Mouse (Mus musculus): ENCODE data around the gene Extl1. TPM values are rescaled to one million over a fixed set of nuclear protein-coding genes. Genes with fewer than 3 reads are reported as not detected.
"Not testable (repeated sequence)": the region's sequence is repeated elsewhere in the genome, so short reads cannot be mapped to it uniquely, and the experiment has no call there.

Gene Extl1
- polyA plus RNA-seq (2014; fragmentation: Nextera tagmentation; extraction: Ambion mirVana) = 0.18 and 0.26 TPM in 2 replicates

DNA sequence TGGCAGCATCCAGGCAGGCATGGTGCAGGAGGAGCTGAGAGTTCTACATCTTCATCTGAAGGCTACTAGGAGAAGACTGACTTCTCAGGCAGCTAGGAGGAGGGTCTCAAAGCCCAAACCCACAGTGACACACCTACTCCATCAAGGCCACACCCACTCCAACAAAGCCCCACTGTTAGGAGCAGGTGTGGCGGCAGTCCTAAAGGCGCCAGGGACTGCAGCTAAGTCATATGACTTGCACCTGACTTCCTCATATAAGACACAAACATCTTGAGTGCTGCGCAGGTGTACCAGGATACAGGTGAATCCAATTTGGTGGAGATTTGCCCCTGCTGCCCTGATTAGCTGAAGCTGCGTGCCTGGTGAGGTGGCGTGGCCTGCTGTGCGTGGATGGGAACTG lies at the start of gene Extl1:
Gene Extl1, minus strand, starts transcription at position 101 of the 400 bp plus-strand sequence.
- H3K4me3 ChIP-seq (ENCODE audit: low read depth, low read length); H3K9me3 ChIP-seq (ENCODE audit: control insufficient read depth, low read length); H3K4me2 ChIP-seq (replicated peaks; ENCODE audit: low read depth, low read length); ATAC-seq (ENCODE audit: low FRiP score); H3K36me3 ChIP-seq (ENCODE audit: control insufficient read depth, insufficient read depth, low read length); DNase-seq (ENCODE audit: low spot score); H3K4me1 ChIP-seq (replicated peaks; ENCODE audit: control insufficient read depth, insufficient read depth, low read length); H3K27ac ChIP-seq (ENCODE audit: low read depth, low read length); H3K9ac ChIP-seq (ENCODE audit: low read depth, low read length); H3K27me3 ChIP-seq (ENCODE audit: control insufficient read depth, insufficient read depth, low read length): not testable (repeated sequence)
- 92% methylated on average over 2 of the region's 6 CpGs for WGBS

DNA sequence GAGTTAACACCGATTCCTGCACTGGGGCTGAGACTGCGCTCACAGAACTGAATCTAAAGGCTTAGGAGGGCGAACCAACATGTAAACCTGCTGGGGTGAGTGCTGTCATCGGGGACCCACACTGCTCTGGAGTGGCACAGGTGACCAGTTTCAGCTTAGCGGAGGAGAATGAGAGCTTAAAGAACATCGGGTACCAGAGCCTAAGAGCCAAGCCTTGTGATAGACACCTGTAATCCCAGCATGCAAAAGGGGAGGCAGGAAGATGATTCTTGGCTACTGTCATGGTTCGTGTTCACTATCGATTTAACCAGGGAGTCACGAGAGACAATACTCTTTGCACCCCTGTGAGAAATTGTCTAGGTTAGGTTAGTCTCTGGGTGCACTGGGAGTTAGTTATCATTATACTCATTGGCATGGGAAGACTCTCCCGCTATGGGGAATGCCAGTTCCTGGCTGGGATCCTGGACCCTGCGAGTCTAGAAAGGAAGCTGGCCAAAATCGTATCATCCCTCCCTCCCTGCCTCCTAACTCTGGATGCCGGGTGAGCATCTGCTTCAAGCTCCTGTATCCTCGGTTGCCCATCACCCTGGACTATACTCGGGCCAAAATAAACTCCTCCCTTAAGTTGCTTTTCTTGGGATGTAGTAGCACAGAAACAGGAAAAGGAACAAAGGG lies 49.2 kb upstream of the Extl1 start:
- Histone ChIP-seq H3K27me3 (ENCODE audit: control insufficient read depth, insufficient read depth, low read length) (no peaks in the 10 kb centered on the region), H3K4me1 (replicated peaks; ENCODE audit: control insufficient read depth, insufficient read depth, low read length) (peaks cover 7% of the 10 kb centered on the region; the same call in 1 of the 2 replicates), H3K4me2 (replicated peaks; ENCODE audit: low read depth, low read length) (no peak overlapping the region), H3K27ac (ENCODE audit: low read depth, low read length) (no peak overlapping the region), H3K36me3 (ENCODE audit: control insufficient read depth, insufficient read depth, low read length) (no peaks in the 10 kb centered on the region), H3K4me3 (ENCODE audit: low read depth, low read length) (no peak overlapping the region), H3K9me3 (ENCODE audit: control insufficient read depth, low read length) (no peaks in the 10 kb centered on the region), H3K9ac (ENCODE audit: low read depth, low read length) (no peak overlapping the region)
- no peak for ATAC-seq (ENCODE audit: low FRiP score)
- no peak for DNase-seq (ENCODE audit: low spot score)
- WGBS = 90% methylated on average over 15 of the region's 15 CpGs

DNA sequence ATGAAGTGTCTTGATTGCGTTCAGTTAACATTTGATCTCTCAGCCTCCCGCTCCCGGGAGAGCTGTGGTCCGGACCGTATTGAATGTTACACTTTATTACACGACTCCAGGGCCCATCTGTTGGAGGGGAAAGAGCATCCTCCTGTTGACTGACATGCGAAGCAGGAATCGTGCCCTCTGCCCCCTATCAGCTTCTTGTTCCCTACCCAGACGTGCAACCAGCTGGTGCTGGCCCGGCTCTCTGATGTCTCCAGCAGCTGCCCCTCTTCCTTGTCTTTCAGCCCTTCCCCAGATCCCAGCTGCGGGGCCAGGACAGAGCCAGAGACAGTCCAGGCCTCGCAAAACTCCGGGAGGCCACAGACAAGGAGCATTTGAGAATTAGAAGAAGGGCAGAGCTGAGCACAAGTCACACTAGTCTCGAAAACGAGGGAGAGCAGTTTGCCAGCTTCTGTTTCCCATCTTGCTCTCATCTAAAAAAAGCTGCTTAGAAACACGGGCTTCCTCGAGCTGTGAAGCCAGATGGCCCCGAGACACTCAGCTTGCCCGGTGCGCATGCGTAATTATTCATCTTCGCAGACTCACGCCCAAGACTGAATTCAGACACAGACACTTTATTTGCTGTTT lies 46.8 kb upstream of the Extl1 start:
- H3K4me2 ChIP-seq (replicated peaks; ENCODE audit: low read depth, low read length) = 0 out of 2 replicates have a peak overlapping the region, but pooled peaks have one; percentile 11
- peak; percentile 72 for DNase-seq (ENCODE audit: low spot score)
- H3K9me3 ChIP-seq (ENCODE audit: control insufficient read depth, low read length) = no peaks in the 10 kb centered on the region
- H3K27ac ChIP-seq (ENCODE audit: low read depth, low read length) = peak overlapping the region; percentile 92
- H3K9ac ChIP-seq (ENCODE audit: low read depth, low read length) = peak overlapping the region; percentile 2; the same call in 1 of the 2 replicates
- H3K4me3 ChIP-seq (ENCODE audit: low read depth, low read length) = no peak overlapping the region
- no peaks in the 10 kb centered on the region for H3K27me3 ChIP-seq (ENCODE audit: control insufficient read depth, insufficient read depth, low read length)
- 31% methylated on average over 23 of the region's 23 CpGs for WGBS
- ATAC-seq (ENCODE audit: low FRiP score) = peak; percentile 84
- H3K36me3 ChIP-seq (ENCODE audit: control insufficient read depth, insufficient read depth, low read length) = no peaks in the 10 kb centered on the region
- H3K4me1 ChIP-seq (replicated peaks; ENCODE audit: control insufficient read depth, insufficient read depth, low read length) = peaks cover 7% of the 10 kb centered on the region; the same call in 1 of the 2 replicates

DNA sequence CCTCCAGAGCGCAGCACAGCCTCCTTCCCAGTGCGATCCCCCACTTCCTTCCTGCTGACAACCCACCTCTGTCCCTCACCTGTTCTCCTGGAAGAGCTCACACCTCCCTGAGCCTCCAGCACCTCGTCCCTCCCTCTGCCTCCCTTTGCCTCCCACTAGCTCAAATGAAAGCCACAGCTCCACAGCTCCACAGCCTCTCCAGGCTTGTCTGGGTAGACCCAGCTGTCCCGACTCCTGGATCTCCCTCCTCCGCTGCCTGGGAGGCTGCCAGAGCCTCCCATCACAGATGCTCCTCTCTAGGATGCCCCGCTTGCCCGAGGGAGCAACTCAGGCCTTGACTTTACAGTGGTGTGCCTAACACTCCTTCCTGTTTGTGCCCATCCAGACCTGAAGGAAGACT lies 41.4 kb upstream of the Extl1 start:
- DNase-seq (ENCODE audit: low spot score) = no peak
- Histone ChIP-seq H3K4me2 (replicated peaks; ENCODE audit: low read depth, low read length) (no peak overlapping the region), H3K27ac (ENCODE audit: low read depth, low read length) (no peak overlapping the region), H3K36me3 (ENCODE audit: control insufficient read depth, insufficient read depth, low read length) (no peaks in the 10 kb centered on the region), H3K4me3 (ENCODE audit: low read depth, low read length) (no peak overlapping the region), H3K27me3 (ENCODE audit: control insufficient read depth, insufficient read depth, low read length) (no peaks in the 10 kb centered on the region), H3K4me1 (replicated peaks; ENCODE audit: control insufficient read depth, insufficient read depth, low read length) (peaks cover 3% of the 10 kb centered on the region; the same call in 1 of the 2 replicates), H3K9ac (ENCODE audit: low read depth, low read length) (no peak overlapping the region), H3K9me3 (ENCODE audit: control insufficient read depth, low read length) (no peaks in the 10 kb centered on the region)
- 78% methylated on average over 7 of the region's 7 CpGs for WGBS
- no peak for ATAC-seq (ENCODE audit: low FRiP score)

DNA sequence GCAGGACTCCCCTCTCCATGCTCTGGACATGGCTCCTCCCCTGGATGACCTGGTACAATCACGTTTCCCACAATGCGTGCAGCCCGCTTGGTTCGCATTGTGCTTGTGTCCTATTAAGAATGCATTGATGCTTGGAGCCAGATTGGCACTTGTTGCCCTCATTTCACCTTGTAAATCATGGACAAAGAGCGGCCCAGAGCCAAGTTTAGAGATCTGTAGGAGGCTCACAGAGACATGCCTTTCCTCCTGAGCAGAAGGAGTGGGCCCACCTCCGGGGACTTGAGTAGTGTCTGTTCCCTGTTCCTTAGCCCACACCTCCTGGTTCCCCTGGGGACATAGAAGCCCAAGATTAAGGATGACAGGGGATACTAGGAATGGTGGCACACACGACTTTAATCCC lies 40.3 kb upstream of the Extl1 start:
- no peaks in the 10 kb centered on the region for H3K9me3 ChIP-seq (ENCODE audit: control insufficient read depth, low read length)
- H3K9ac ChIP-seq (ENCODE audit: low read depth, low read length) = no peak overlapping the region
- no peak overlapping the region for H3K4me3 ChIP-seq (ENCODE audit: low read depth, low read length)
- H3K4me1 ChIP-seq (replicated peaks; ENCODE audit: control insufficient read depth, insufficient read depth, low read length) = no peaks in the 10 kb centered on the region
- H3K4me2 ChIP-seq (replicated peaks; ENCODE audit: low read depth, low read length) = no peak overlapping the region
- H3K27ac ChIP-seq (ENCODE audit: low read depth, low read length) = no peak overlapping the region
- DNase-seq (ENCODE audit: low spot score) = no peak
- no peak for ATAC-seq (ENCODE audit: low FRiP score)
- 90% methylated on average over 7 of the region's 7 CpGs for WGBS
- H3K36me3 ChIP-seq (ENCODE audit: control insufficient read depth, insufficient read depth, low read length) = no peaks in the 10 kb centered on the region
- H3K27me3 ChIP-seq (ENCODE audit: control insufficient read depth, insufficient read depth, low read length) = no peaks in the 10 kb centered on the region

DNA sequence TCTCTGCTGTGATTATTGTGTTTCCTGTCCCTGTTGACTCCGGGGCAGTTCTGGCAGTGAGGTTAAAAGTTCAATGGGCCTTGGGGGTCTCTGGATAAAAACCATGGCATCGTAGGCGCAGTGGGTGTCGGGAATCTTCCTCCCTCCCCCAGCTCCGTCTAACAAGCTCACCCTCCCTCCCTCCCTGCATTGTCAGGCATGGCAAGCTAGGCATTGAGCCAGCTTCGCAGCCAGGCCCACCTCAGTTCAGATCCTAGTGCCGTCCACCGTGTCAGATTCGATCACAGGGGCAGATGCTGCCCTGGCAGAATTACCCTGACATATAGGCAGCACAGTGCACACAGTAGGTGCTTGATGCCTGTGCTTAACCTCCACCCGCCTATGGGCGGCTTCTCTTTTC lies 38.3 kb upstream of the Extl1 start:
- 54% methylated on average over 11 of the region's 11 CpGs for WGBS
- Histone ChIP-seq H3K9me3 (ENCODE audit: control insufficient read depth, low read length) (no peaks in the 10 kb centered on the region), H3K27me3 (ENCODE audit: control insufficient read depth, insufficient read depth, low read length) (no peaks in the 10 kb centered on the region), H3K36me3 (ENCODE audit: control insufficient read depth, insufficient read depth, low read length) (no peaks in the 10 kb centered on the region), H3K27ac (ENCODE audit: low read depth, low read length) (no peak overlapping the region), H3K9ac (ENCODE audit: low read depth, low read length) (no peak overlapping the region), H3K4me2 (replicated peaks; ENCODE audit: low read depth, low read length) (no peak overlapping the region), H3K4me1 (replicated peaks; ENCODE audit: control insufficient read depth, insufficient read depth, low read length) (no peaks in the 10 kb centered on the region), H3K4me3 (ENCODE audit: low read depth, low read length) (no peak overlapping the region)
- DNase-seq (ENCODE audit: low spot score) = no peak
- ATAC-seq (ENCODE audit: low FRiP score) = no peak

DNA sequence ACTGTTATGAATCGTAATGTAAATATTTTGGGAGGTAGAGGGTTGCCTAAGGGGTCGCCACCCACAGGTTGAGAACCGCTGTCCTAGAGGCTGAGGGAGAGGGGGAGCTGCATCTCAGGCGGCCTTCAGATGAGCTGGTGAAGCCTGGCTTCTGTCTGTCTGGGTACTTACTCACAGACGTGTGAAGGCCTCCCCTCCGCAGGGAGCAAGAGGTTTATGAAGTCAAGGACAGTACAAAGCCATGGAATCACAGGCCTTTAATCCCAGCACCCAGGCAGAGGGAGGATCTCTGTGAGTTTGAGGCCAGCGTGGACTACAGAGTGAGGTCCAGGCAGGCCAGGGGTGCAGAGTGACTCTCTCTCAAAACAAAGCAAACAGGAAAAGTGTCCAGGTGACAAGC lies 33.5 kb upstream of the Extl1 start:
- 63% methylated on average over 7 of the region's 7 CpGs for WGBS
- Histone ChIP-seq H3K27ac (ENCODE audit: low read depth, low read length) (no peak overlapping the region), H3K4me2 (replicated peaks; ENCODE audit: low read depth, low read length) (no peak overlapping the region)

DNA sequence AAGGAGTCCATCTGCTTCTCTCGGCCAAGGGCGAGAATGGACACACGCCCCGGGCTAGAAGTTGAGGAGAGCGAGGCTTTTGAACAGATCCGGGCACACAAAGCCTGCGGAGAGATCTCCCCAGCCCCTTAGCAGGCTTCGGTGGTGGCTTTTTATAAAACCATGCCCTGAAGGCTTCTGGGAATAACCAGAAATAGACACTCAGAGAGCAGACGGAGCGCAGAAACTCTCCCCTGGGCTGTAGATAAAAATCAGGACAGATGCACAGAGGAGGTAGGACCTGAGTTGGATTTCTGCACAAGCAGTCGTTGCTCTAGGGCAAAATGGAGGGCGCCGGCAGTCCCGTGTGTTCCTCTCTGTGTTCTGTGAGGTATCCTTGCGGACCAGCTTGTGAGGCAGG lies 33.0 kb upstream of the Extl1 start:
- H3K27me3 ChIP-seq (ENCODE audit: control insufficient read depth, insufficient read depth, low read length) = no peaks in the 10 kb centered on the region
- H3K4me3 ChIP-seq (ENCODE audit: low read depth, low read length) = no peak overlapping the region
- H3K4me1 ChIP-seq (replicated peaks; ENCODE audit: control insufficient read depth, insufficient read depth, low read length) = no peaks in the 10 kb centered on the region
- no peak overlapping the region for H3K9ac ChIP-seq (ENCODE audit: low read depth, low read length)
- WGBS = 71% methylated on average over 15 of the region's 15 CpGs
- no peak for ATAC-seq (ENCODE audit: low FRiP score)
- no peaks in the 10 kb centered on the region for H3K36me3 ChIP-seq (ENCODE audit: control insufficient read depth, insufficient read depth, low read length)
- H3K9me3 ChIP-seq (ENCODE audit: control insufficient read depth, low read length) = no peaks in the 10 kb centered on the region
- DNase-seq (ENCODE audit: low spot score) = no peak
- H3K27ac ChIP-seq (ENCODE audit: low read depth, low read length) = peak overlapping the region; percentile 39; the same call in 1 of the 2 replicates
- H3K4me2 ChIP-seq (replicated peaks; ENCODE audit: low read depth, low read length) = no peak overlapping the region

More for the DNA sequence above, 33.5 kb upstream of the Extl1 start:
- H3K9me3 ChIP-seq (ENCODE audit: control insufficient read depth, low read length) = no peaks in the 10 kb centered on the region
- no peaks in the 10 kb centered on the region for H3K36me3 ChIP-seq (ENCODE audit: control insufficient read depth, insufficient read depth, low read length)
- no peak for DNase-seq (ENCODE audit: low spot score)
- no peaks in the 10 kb centered on the region for H3K4me1 ChIP-seq (replicated peaks; ENCODE audit: control insufficient read depth, insufficient read depth, low read length)
- ATAC-seq (ENCODE audit: low FRiP score) = no peak
- no peaks in the 10 kb centered on the region for H3K27me3 ChIP-seq (ENCODE audit: control insufficient read depth, insufficient read depth, low read length)
- H3K9ac ChIP-seq (ENCODE audit: low read depth, low read length) = no peak overlapping the region
- H3K4me3 ChIP-seq (ENCODE audit: low read depth, low read length) = no peak overlapping the region

DNA sequence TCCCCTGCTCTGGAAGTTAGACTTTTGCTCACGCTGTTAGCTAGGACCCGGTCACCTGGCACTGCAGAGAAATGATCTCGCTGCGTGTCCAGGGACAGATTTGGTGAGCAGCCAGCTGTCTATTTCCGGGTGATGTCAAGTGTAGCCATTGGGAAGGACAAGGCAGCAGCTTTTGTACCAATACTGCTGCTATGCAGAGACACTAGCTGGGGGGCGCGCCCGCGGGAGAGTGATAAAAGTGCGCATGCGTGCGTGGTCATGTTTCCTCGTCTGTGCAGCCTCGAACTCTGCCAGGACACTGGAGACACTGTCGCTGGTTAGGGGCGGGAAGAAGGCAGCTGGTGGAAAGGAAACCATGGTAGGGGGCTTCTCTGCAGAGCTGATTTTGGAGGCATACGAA lies 32.5 kb upstream of the Extl1 start:
- no peak for ATAC-seq (ENCODE audit: low FRiP score)
- Histone ChIP-seq H3K9ac (ENCODE audit: low read depth, low read length) (no peak overlapping the region), H3K36me3 (ENCODE audit: control insufficient read depth, insufficient read depth, low read length) (no peaks in the 10 kb centered on the region), H3K9me3 (ENCODE audit: control insufficient read depth, low read length) (no peaks in the 10 kb centered on the region), H3K27me3 (ENCODE audit: control insufficient read depth, insufficient read depth, low read length) (no peaks in the 10 kb centered on the region), H3K4me3 (ENCODE audit: low read depth, low read length) (no peak overlapping the region), H3K4me1 (replicated peaks; ENCODE audit: control insufficient read depth, insufficient read depth, low read length) (no peaks in the 10 kb centered on the region), H3K4me2 (replicated peaks; ENCODE audit: low read depth, low read length) (no peak overlapping the region), H3K27ac (ENCODE audit: low read depth, low read length) (peak overlapping the region; percentile 39; the same call in 1 of the 2 replicates)
- no peak for DNase-seq (ENCODE audit: low spot score)
- WGBS = 81% methylated on average over 17 of the region's 17 CpGs
